Mouse (Mus musculus): ENCODE results near the gene Prkar1b.

DNA sequence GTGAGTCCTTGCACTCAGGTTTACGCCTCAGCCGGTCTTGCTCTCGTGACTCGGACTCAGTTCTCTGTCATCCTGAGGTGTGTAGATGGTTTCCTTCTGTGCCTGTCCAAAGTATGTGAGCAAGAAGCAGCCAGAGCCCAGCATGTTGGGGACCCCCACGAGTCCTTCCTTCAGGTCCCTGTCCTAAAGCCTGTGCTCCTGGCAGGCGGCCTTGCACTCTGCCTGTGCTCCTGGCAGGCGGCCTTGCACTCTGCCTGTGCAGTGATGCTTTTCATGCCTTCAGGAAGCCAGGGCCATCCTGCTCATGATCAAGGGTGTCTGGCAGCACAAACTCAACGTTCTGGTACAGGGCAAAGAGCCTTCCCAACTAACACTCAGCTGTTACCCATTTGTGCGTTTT, 33.8 kb upstream of the Prkar1b start:
- no peak for TF ChIP-seq CTCF (IDR thresholded peaks at IDR 0.05; ENCODE audit: control insufficient read depth, insufficient read depth, insufficient read length)
- no peak for TF ChIP-seq CEBPB (IDR thresholded peaks at IDR 0.05; ENCODE audit: low read depth)
- TF ChIP-seq FOSL1 (IDR thresholded peaks at IDR 0.05; ENCODE audit: insufficient read depth, low read length, poor library complexity, severe bottlenecking): no peak
- no peak for TF ChIP-seq MAX (IDR thresholded peaks at IDR 0.05)
- TF ChIP-seq USF1 (IDR thresholded peaks at IDR 0.05; ENCODE audit: low read depth): no peak

All from C2C12 (cell line).